Mouse (Mus musculus) liver, embryonic 15.5 days (tissue): ENCODE measurements around the gene Slc28a2. TPM values are rescaled to one million over a fixed set of nuclear protein-coding genes. Genes with fewer than 3 reads are reported as not detected.
"Not testable (repeated sequence)": the region's sequence is repeated elsewhere in the genome, so short reads cannot be mapped to it uniquely, and the experiment has no call there.

Experiments
- ATAC-seq: fragments of 200-750 bp; cut with Nextera tagmentation; 2 replicates; pipeline ENCODE4 v1.8.0; 2017; ENCODE audit warnings: moderate number of reproducible peaks, mild to moderate bottlenecking, moderate library complexity; ENCODE audit not compliant: insufficient read depth
- H3K27ac ChIP-seq: fragments of 300-500 bp; sonication (generic); replicated peaks from 2 replicates; pipeline ENCODE4 v1.5.1; 2015; ENCODE audit warnings: mild to moderate bottlenecking, inconsistent platforms
- H3K27me3 ChIP-seq: fragments of 300-500 bp; sonication (generic); 2 replicates; pipeline ENCODE4 v1.6.1; 2015; ENCODE audit warnings: mild to moderate bottlenecking, inconsistent platforms
- H3K36me3 ChIP-seq: fragments of 300-500 bp; sonication (generic); replicated peaks from 2 replicates; pipeline ENCODE4 v1.6.1; 2015; ENCODE audit warnings: moderate library complexity, mild to moderate bottlenecking, inconsistent platforms
- H3K4me1 ChIP-seq: fragments of 300-500 bp; sonication (generic); replicated peaks from 2 replicates; pipeline ENCODE4 v1.6.1; 2015; ENCODE audit warnings: inconsistent platforms
- H3K4me2 ChIP-seq: fragments of 300-500 bp; sonication (generic); 2 replicates; pipeline ENCODE4 v1.6.1; 2015; ENCODE audit warnings: moderate library complexity, mild to moderate bottlenecking, inconsistent platforms
- H3K4me3 ChIP-seq: fragments of 300-500 bp; sonication (generic); replicated peaks from 2 replicates; pipeline ENCODE4 v1.5.1; 2015; ENCODE audit warnings: mild to moderate bottlenecking, inconsistent platforms
- H3K9ac ChIP-seq: fragments of 300-500 bp; sonication (generic); 2 replicates; pipeline ENCODE4 v1.6.1; 2015; ENCODE audit warnings: moderate library complexity, mild to moderate bottlenecking, inconsistent platforms
- H3K9me3 ChIP-seq: fragments of 300-500 bp; sonication (generic); replicated peaks from 2 replicates; pipeline ENCODE4 v1.6.1; 2016; ENCODE audit warnings: inconsistent platforms
- WGBS: fragments of 180-500 bp; shearing (Covaris S2); methylation state at CpG from one replicate; pipeline ENCODE4 v1.1.7; 2015; ENCODE audit warnings: mixed read lengths; ENCODE audit not compliant: insufficient replicate concordance; 5-methylcytosine and 5-hydroxymethylcytosine counted together
- polyA plus RNA-seq: library from polyadenylated mRNA; unstranded; fragments of >200 nt; fragmentation: Nextera tagmentation; extraction: Ambion mirVana; gene quantifications from 2 replicates; pipeline ENCODE4 v1.2.1, GENCODE M21; 2015

Gene Slc28a2
- polyA plus RNA-seq, 1 experiment from 2014 or later = 1.8 TPM

GRCm38 (mm10) chr2:122396150-122396549, 30.1 kb upstream of the Slc28a2 start:
- Histone ChIP-seq H3K4me2 (no peak overlapping the region), H3K36me3 (no peaks in the 10 kb centered on the region), H3K4me1 (no peaks in the 10 kb centered on the region), H3K9ac (no peak overlapping the region), H3K9me3 (no peaks in the 10 kb centered on the region), H3K27me3 (no peaks in the 10 kb centered on the region), H3K4me3 (no peak overlapping the region), H3K27ac (no peak overlapping the region)
- WGBS = 52% methylated on average over 1 of the region's 1 CpGs
- ATAC-seq = no peak

DNA sequence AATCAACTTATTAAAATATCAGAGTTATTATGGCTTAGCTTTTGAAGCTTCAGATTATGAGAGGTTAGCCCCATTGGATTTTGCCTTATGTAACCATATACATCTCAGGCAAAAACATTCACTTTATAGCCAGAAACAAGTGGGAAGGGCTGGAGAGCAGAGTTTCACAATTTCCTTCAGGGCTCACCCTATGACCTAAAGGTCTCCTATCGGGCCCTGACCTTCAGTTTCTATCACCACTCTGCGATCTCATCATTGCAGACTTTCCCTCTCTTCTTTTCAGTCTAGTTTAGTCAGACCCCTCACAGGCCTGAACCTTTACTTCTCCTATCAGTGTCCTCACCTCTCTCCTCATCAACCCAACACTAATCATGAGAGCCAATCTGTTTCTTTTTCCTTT, 18.7 kb upstream of the Slc28a2 start:
- no peak overlapping the region for H3K27ac ChIP-seq
- H3K4me3 ChIP-seq = no peak overlapping the region
- H3K4me1 ChIP-seq = no peaks in the 10 kb centered on the region
- H3K9ac ChIP-seq = no peak overlapping the region
- no peaks in the 10 kb centered on the region for H3K9me3 ChIP-seq
- no peaks in the 10 kb centered on the region for H3K27me3 ChIP-seq
- H3K36me3 ChIP-seq = no peaks in the 10 kb centered on the region
- 51% methylated on average over 2 of the region's 2 CpGs for WGBS
- no peak overlapping the region for H3K4me2 ChIP-seq
- ATAC-seq = no peak

- Histone ChIP-seq H3K4me2 (no peak overlapping the region), H3K4me1 (no peaks in the 10 kb centered on the region), H3K27ac (no peak overlapping the region), H3K36me3 (no peaks in the 10 kb centered on the region), H3K9ac (no peak overlapping the region), H3K9me3 (no peaks in the 10 kb centered on the region), H3K4me3 (no peak overlapping the region), H3K27me3 (no peaks in the 10 kb centered on the region)
- WGBS = 53% methylated on average over 7 of the region's 7 CpGs
- ATAC-seq = no peak
Measured at GRCm38 (mm10) chr2:122408928-122409327, 17.3 kb upstream of the Slc28a2 start.

DNA sequence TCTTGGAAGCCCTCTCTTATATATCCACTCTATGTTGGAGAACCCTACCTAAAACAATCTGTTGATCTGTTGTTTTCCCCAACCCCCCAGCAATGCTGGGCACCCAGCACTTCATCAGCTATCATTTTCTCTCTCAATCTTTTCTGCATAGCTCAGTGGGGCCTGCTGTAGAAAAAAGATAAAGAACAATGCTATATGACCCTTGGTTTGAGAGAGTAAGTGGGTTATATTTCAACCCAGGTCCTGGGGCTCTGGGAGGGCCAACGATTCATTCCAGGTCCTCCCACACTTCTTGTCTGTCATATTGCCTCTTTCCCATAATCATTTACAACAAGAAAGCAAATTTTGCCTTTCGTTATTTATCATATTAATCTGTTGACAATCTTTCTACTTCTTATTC, 368 bp downstream of the Slc28a2 start:
- not testable (repeated sequence) for H3K36me3 ChIP-seq, H3K4me1 ChIP-seq, H3K9ac ChIP-seq, H3K4me3 ChIP-seq, H3K27ac ChIP-seq, H3K27me3 ChIP-seq, H3K9me3 ChIP-seq, H3K4me2 ChIP-seq, ATAC-seq
- WGBS = 52% methylated on average over 2 of the region's 2 CpGs

DNA sequence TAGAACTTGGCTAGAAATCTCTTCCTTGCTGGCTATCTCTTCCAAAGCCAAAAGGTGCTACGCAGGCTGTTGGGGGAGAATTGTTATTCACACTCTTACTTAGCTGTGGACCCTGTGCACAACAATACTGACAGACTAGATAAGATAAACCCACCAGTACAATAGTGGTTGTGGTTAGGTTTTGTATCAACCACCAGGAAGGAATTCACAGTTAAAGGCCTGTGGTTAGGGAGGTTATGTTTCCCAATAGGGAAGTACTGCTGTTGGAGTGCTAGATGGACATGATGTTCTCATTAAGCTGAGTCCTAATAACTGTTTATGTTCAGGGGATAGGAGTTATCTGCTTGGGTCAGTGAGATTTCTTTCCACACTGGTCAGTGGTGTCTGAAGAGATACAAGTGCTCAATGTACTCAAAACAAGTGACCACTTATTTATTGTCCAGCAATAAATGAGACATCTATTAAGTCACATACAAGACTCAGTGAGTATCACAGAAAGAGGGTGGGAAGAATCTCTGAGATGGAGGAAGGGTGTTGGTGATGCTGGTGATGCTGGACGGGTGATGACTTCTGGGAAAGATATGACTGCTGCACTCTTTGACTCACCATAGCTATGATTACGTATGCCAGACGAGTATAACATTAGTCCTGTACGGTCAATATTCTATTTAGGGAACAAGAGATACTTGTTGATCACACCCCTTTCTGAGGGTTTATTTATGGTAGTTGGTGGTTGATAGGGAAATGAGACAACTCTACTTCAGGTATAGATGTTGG, 12.6 kb downstream of the Slc28a2 start:
- H3K9ac ChIP-seq, H3K36me3 ChIP-seq, H3K27me3 ChIP-seq, ATAC-seq, H3K27ac ChIP-seq, H3K4me1 ChIP-seq, H3K9me3 ChIP-seq, H3K4me2 ChIP-seq, H3K4me3 ChIP-seq: not testable (repeated sequence)
- WGBS = 25% methylated on average over 5 of the region's 5 CpGs

DNA sequence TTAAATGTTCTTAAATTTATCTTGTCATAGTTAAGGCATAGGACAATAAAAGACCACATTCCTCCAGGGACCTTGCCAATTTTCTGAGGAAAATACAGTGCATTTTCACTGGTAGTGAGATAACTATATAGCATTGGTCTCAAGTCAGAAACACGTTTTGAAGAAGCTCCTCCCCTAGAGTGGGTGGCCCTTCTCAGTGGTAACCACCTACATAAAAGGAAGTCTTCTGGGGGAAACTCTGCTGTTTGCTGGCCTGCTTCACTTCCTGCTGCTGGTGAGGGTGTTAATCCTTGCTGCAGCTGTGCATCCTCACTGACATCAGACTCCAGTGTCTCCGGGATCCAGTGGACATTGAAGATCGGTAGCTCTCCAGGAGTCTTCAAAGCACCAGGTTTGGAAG, 14.2 kb downstream of the Slc28a2 start:
- H3K4me2 ChIP-seq, H3K27me3 ChIP-seq, ATAC-seq, H3K27ac ChIP-seq, H3K9me3 ChIP-seq, H3K36me3 ChIP-seq, H3K9ac ChIP-seq, H3K4me3 ChIP-seq, H3K4me1 ChIP-seq: not testable (repeated sequence)
- 0% methylated on average over 2 of the region's 3 CpGs for WGBS

- no peak overlapping the region for H3K27ac ChIP-seq
- no peaks in the 10 kb centered on the region for H3K4me1 ChIP-seq
- no peaks in the 10 kb centered on the region for H3K36me3 ChIP-seq
- 54% methylated on average over 7 of the region's 7 CpGs for WGBS
- no peak overlapping the region for H3K9ac ChIP-seq
- H3K4me2 ChIP-seq = no peak overlapping the region
- H3K4me3 ChIP-seq = no peak overlapping the region
- ATAC-seq = no peak
- no peaks in the 10 kb centered on the region for H3K27me3 ChIP-seq
- H3K9me3 ChIP-seq = no peaks in the 10 kb centered on the region
Measured at GRCm38 (mm10) chr2:122441000-122441933, 15.0 kb downstream of the Slc28a2 start.

GRCm38 (mm10) chr2:122450351-122450750, 24.1 kb downstream of the Slc28a2 start:
- H3K36me3 ChIP-seq = no peaks in the 10 kb centered on the region
- H3K9me3 ChIP-seq = no peaks in the 10 kb centered on the region
- H3K9ac ChIP-seq = no peak overlapping the region
- no peak overlapping the region for H3K4me3 ChIP-seq
- no peak overlapping the region for H3K4me2 ChIP-seq
- H3K27ac ChIP-seq = no peak overlapping the region
- no peaks in the 10 kb centered on the region for H3K4me1 ChIP-seq
- WGBS = 57% methylated on average over 4 of the region's 4 CpGs
- no peaks in the 10 kb centered on the region for H3K27me3 ChIP-seq
- ATAC-seq = no peak

DNA sequence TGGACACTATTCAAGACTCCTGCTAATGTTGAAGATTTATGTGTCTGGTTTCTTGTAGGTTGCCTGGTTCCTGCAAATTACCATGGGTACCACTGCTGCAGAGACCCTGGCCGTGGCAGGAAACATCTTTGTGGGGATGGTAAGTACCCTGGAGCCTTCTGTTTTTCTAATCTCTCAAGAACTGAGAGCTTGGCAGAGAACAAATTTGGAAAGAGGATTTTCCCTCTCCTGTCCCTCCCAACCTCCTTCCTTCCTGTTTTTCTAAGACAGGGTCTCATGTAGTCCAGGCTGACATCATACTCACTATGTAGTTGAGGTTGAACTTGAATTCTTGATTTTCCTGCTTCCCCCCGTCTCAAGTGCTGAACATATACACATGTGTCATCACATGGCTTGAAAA, 26.1 kb downstream of the Slc28a2 start:
- Histone ChIP-seq H3K9me3 (no peaks in the 10 kb centered on the region), H3K36me3 (no peaks in the 10 kb centered on the region), H3K27ac (no peak overlapping the region), H3K27me3 (no peaks in the 10 kb centered on the region), H3K4me1 (no peaks in the 10 kb centered on the region), H3K4me2 (no peak overlapping the region), H3K4me3 (no peak overlapping the region), H3K9ac (no peak overlapping the region)
- 24% methylated on average over 2 of the region's 2 CpGs for WGBS
- ATAC-seq = no peak

DNA sequence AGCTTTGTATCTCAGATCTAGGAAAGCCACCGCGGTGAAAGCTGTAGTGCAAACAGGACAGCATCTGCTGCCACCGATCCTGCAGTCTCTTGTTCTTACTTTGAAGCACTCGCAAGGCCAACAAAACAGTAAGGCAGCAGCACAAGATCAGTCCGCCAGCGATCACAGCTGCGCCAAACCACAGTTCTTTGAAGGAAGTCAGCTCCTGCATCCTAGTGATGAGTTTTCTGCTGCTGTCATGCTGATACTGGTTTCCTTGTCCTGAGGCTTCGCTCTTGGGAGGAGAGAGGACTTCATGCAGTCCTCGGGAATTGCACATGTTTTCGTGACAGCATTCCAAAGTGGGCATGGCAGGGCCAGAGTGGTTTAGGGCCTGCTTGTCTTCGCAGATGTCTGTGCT, 40.6 kb downstream of the Slc28a2 start:
- Histone ChIP-seq H3K4me1 (peaks cover 11% of the 10 kb centered on the region), H3K4me3 (peak overlapping the region; percentile 62), H3K27me3 (peaks cover 5% of the 10 kb centered on the region), H3K4me2 (peak overlapping the region; percentile 89), H3K36me3 (no peaks in the 10 kb centered on the region), H3K27ac (no peak overlapping the region), H3K9ac (no peak overlapping the region), H3K9me3 (no peaks in the 10 kb centered on the region)
- ATAC-seq = no peak
- 34% methylated on average over 11 of the region's 11 CpGs for WGBS

- Histone ChIP-seq H3K4me1 (peaks cover 11% of the 10 kb centered on the region), H3K27ac (no peak overlapping the region), H3K9me3 (no peaks in the 10 kb centered on the region), H3K27me3 (peaks cover 5% of the 10 kb centered on the region), H3K4me2 (peak overlapping the region; percentile 89), H3K36me3 (no peaks in the 10 kb centered on the region), H3K9ac (peak overlapping the region; percentile 59), H3K4me3 (peak overlapping the region; percentile 62)
- WGBS = under 1% methylated on average over 46 of the region's 46 CpGs
- ATAC-seq = peak; percentile 100
Measured at GRCm38 (mm10) chr2:122467351-122468013, 41.2 kb downstream of the Slc28a2 start.
